Mouse (Mus musculus): ENCODE data around the gene Dap. TPM values are rescaled to one million over a fixed set of nuclear protein-coding genes. Genes with fewer than 3 reads are reported as not detected.

Gene Dap
- total and polyA plus RNA-seq, 3 experiments = 0.05 to 0.11 TPM; not detected in 1

DNA sequence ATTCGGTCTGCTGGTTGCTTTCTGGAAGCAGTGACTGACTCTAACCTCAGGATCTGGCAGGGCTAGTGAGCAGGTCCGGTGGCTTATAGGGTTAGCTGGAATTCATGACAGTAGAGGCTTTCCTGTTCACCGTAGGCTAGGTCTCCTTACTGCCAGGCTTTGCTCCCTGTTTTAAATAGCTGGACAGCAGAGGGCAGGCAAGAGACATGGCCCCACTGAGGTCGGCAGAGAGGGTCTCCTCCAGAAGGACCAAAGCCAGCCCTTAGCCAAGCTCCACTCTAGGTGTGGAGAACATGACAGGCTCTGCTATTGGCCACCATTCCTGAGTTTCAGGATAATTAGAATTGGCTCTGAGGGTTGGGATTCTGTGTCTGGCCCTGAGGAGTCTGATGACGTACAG, 60.0 kb downstream of the Dap start:
- peaks cover 3% of the 10 kb centered on the region; the same call in 1 of the 2 replicates for H3K9me3 ChIP-seq (replicated peaks)
- ATAC-seq (ENCODE audit: extremely low read depth, insufficient number of reproducible peaks, low FRiP score, poor library complexity, severe bottlenecking) = no peak
- no peak overlapping the region for H3K4me3 ChIP-seq (ENCODE audit: low read depth, low read length)
- TF ChIP-seq TAL1 (conservative IDR thresholded peaks at IDR 0.05; ENCODE audit: low read depth, low read length) (no peak), GATA1 (IDR thresholded peaks at IDR 0.05; ENCODE audit: borderline replicate concordance, low read length) (no peak), GATA2 (IDR thresholded peaks at IDR 0.05; ENCODE audit: borderline replicate concordance, low read depth, low read length) (no peak), CTCF (IDR thresholded peaks at IDR 0.05; ENCODE audit: low read depth, low read length) (no peak), POLR2AphosphoS5 (IDR thresholded peaks at IDR 0.05; ENCODE audit: insufficient replicate concordance, low read depth, low read length) (no peak)
- no peaks in the 10 kb centered on the region for H3K36me3 ChIP-seq (replicated peaks)
- DNase-seq (ENCODE audit: low spot score) = no peak
- H3K4me1 ChIP-seq (ENCODE audit: insufficient read depth, low read depth, low read length) = no peaks in the 10 kb centered on the region
- no peaks in the 10 kb centered on the region for H3K27me3 ChIP-seq (ENCODE audit: insufficient read depth, low read length)

DNA sequence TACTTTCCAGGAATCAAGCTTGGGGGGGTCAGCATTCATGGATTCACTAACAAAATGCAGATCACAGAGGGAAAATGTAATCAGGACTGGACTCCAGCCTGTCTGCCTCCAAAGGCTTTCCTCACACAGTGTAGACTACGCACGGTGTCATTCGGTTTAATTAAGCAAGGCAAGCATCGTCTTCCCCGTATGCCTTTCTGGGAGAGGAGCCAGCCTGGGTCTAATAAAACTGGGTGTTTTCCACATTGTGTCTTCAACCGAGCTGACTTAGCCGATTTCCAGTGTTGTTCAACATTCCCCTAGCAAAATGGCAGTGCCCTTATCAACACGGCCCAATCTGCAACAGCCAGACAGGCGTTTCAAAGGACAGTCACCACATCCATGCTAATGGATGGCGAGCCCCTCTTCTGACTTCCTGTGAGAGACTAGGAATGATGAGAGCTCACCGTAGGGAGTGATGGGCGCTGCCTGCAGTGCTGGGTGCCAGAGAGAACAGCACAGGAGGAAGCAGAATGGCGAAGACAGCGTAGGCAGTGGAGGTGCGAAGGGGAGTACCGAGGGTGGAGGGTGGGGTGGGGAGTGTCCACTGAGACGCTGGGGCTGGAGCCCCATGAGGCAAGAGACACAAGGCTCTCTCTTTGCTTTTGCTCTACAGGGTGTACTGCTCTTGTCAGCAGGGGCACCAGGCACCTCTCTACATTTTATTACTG, 61.0 kb downstream of the Dap start:
- no peaks in the 10 kb centered on the region for H3K27me3 ChIP-seq (ENCODE audit: insufficient read depth, low read length)
- H3K9me3 ChIP-seq (replicated peaks) = peaks cover 3% of the 10 kb centered on the region; the same call in 1 of the 2 replicates
- no peaks in the 10 kb centered on the region for H3K36me3 ChIP-seq (replicated peaks)
- ATAC-seq (ENCODE audit: extremely low read depth, insufficient number of reproducible peaks, low FRiP score, poor library complexity, severe bottlenecking) (no peak), DNase-seq (ENCODE audit: low spot score) (no peak)
- H3K4me1 ChIP-seq (ENCODE audit: insufficient read depth, low read depth, low read length) = no peaks in the 10 kb centered on the region
- H3K4me3 ChIP-seq (ENCODE audit: low read depth, low read length) = no peak overlapping the region
- no peak for TF ChIP-seq POLR2AphosphoS5 (IDR thresholded peaks at IDR 0.05; ENCODE audit: insufficient replicate concordance, low read depth, low read length)
- no peak for TF ChIP-seq CTCF (IDR thresholded peaks at IDR 0.05; ENCODE audit: low read depth, low read length)
- TF ChIP-seq GATA2 (IDR thresholded peaks at IDR 0.05; ENCODE audit: borderline replicate concordance, low read depth, low read length) = no peak
- no peak for TF ChIP-seq GATA1 (IDR thresholded peaks at IDR 0.05; ENCODE audit: borderline replicate concordance, low read length)
- no peak for TF ChIP-seq TAL1 (conservative IDR thresholded peaks at IDR 0.05; ENCODE audit: low read depth, low read length)

DNA sequence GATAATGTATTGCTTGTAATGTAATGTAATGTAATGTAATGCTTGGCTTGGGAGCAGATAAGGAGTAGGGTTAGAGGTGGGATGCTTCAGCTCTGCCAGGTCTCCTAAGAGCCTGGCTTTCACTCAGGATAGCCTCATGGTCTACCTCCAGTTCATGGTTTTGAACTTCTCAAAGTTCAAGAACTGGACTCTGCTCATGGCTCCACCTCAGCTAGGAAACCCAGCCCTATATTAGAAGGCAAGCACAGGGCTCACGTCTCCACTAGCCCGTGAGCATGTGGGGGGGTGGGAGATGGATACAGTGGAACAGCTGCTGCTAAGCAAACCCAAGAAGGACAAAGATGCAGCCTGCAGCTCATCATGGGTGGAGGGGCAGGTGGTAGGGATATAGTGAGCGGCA, 61.6 kb downstream of the Dap start:
- H3K4me1 ChIP-seq (ENCODE audit: insufficient read depth, low read depth, low read length) = no peaks in the 10 kb centered on the region
- ATAC-seq (ENCODE audit: extremely low read depth, insufficient number of reproducible peaks, low FRiP score, poor library complexity, severe bottlenecking) = no peak

DNA sequence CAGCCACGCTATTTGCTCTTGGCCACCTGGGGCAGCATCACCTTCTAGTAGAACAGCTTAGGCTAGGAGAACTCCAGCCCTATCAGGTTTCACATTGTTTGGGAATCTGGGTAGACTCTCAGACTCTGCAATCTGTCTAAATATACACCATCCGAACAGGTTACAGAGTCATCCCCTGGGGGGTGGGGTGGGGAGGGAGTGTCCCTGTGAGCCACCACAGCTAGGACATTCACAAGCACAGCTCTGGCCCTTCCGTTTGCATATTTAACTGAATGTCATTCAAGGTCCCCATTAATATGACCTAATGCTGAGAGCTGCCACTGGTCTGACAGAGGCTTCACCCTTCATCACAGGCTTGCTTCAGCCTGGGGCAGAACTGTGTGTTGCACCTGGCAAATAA, 68.5 kb downstream of the Dap start:
- 0 out of 2 replicates have a peak, but pooled peaks cover 3% of the 10 kb centered on the region for H3K27me3 ChIP-seq (ENCODE audit: insufficient read depth, low read length)
- no peak for ATAC-seq (ENCODE audit: extremely low read depth, insufficient number of reproducible peaks, low FRiP score, poor library complexity, severe bottlenecking)
- no peaks in the 10 kb centered on the region for H3K36me3 ChIP-seq (replicated peaks)
- no peak overlapping the region for H3K4me3 ChIP-seq (ENCODE audit: low read depth, low read length)
- TF ChIP-seq TAL1 (conservative IDR thresholded peaks at IDR 0.05; ENCODE audit: low read depth, low read length) (no peak), GATA1 (IDR thresholded peaks at IDR 0.05; ENCODE audit: borderline replicate concordance, low read length) (no peak), GATA2 (IDR thresholded peaks at IDR 0.05; ENCODE audit: borderline replicate concordance, low read depth, low read length) (no peak), CTCF (IDR thresholded peaks at IDR 0.05; ENCODE audit: low read depth, low read length) (no peak), POLR2AphosphoS5 (IDR thresholded peaks at IDR 0.05; ENCODE audit: insufficient replicate concordance, low read depth, low read length) (no peak)
- DNase-seq (ENCODE audit: low spot score) = no peak
- H3K9me3 ChIP-seq (replicated peaks) = no peaks in the 10 kb centered on the region
- no peaks in the 10 kb centered on the region for H3K4me1 ChIP-seq (ENCODE audit: insufficient read depth, low read depth, low read length)

More for the DNA sequence above, 61.6 kb downstream of the Dap start:
- TF ChIP-seq CTCF (IDR thresholded peaks at IDR 0.05; ENCODE audit: low read depth, low read length) = no peak
- TF ChIP-seq GATA1 (IDR thresholded peaks at IDR 0.05; ENCODE audit: borderline replicate concordance, low read length) = no peak
- TF ChIP-seq TAL1 (conservative IDR thresholded peaks at IDR 0.05; ENCODE audit: low read depth, low read length) = no peak
- TF ChIP-seq GATA2 (IDR thresholded peaks at IDR 0.05; ENCODE audit: borderline replicate concordance, low read depth, low read length) = no peak
- no peaks in the 10 kb centered on the region for H3K27me3 ChIP-seq (ENCODE audit: insufficient read depth, low read length)
- DNase-seq (ENCODE audit: low spot score) = no peak
- H3K36me3 ChIP-seq (replicated peaks) = no peaks in the 10 kb centered on the region
- H3K4me3 ChIP-seq (ENCODE audit: low read depth, low read length) = no peak overlapping the region
- peaks cover 3% of the 10 kb centered on the region; the same call in 1 of the 2 replicates for H3K9me3 ChIP-seq (replicated peaks)

DNA sequence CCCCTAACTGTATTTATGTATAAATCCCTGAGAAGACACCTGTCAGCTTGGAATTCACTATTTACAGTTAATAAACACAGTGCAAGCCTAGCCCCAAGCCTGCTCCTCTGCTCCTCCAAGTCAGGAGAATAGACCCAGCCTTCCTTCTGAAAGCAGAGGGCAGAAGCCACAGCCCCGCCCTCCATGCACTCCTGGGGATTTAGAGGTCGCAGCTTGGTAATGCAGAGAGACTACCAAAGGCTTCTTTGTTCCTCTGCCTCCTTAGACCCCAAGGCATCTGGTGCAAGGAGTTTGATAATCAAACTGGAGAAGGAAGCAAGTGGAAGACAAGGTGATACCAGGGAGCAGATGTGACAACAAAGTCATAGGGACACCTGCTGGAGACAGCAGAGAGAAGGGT, 70.2 kb downstream of the Dap start:
- ATAC-seq (ENCODE audit: extremely low read depth, insufficient number of reproducible peaks, low FRiP score, poor library complexity, severe bottlenecking) = no peak
- Histone ChIP-seq H3K4me3 (ENCODE audit: low read depth, low read length) (no peak overlapping the region), H3K27me3 (ENCODE audit: insufficient read depth, low read length) (0 out of 2 replicates have a peak, but pooled peaks cover 3% of the 10 kb centered on the region), H3K36me3 (replicated peaks) (no peaks in the 10 kb centered on the region), H3K4me1 (ENCODE audit: insufficient read depth, low read depth, low read length) (no peaks in the 10 kb centered on the region), H3K9me3 (replicated peaks) (no peaks in the 10 kb centered on the region)
- TF ChIP-seq CTCF (IDR thresholded peaks at IDR 0.05; ENCODE audit: low read depth, low read length) = no peak
- no peak for TF ChIP-seq TAL1 (conservative IDR thresholded peaks at IDR 0.05; ENCODE audit: low read depth, low read length)
- no peak for TF ChIP-seq POLR2AphosphoS5 (IDR thresholded peaks at IDR 0.05; ENCODE audit: insufficient replicate concordance, low read depth, low read length)
- no peak for TF ChIP-seq GATA2 (IDR thresholded peaks at IDR 0.05; ENCODE audit: borderline replicate concordance, low read depth, low read length)
- no peak for TF ChIP-seq GATA1 (IDR thresholded peaks at IDR 0.05; ENCODE audit: borderline replicate concordance, low read length)
- no peak for DNase-seq (ENCODE audit: low spot score)

DNA sequence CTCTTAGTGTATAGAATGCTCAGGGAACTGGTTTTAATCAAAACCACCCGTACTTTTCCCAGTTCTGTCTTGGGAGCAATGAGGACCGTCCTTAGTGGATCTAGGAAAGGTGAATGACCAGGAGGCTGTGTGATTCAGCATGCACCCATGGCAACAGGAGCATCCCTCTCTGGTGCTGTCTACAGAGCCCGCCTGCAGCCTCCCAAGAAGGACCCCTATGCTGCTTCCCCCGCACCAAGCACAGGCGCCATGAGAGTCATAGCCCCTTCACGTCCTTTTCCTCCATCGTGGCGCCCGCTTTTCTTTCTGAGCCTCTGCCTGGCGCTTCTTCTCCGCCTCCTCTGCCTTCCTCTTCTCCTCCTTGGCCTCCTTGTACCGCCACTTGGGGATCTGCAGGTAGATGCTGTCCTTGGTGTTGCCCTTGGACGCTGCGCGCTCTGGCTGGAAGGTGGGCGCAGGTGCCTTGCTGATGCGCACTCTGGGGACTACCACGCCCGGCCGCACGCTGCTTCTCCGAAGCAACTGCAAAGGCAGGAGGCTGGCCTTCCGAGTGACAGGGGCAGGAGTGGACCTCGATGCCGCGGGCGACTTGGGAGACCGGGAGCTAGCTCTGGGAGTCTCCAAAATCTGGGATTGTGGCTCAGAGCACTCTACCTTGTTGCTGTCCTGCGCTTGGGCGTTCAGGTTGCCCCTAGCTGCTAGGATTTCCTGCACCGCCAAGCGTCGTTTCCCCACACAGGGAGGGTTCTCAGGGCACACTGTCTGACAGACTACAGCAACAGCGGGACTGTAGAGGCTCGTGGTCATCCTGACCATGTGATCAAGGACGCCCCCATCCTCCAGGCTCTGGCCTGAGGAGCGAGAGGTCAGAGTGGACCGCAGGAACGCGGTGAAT, 73.0 kb downstream of the Dap start:
- H3K9me3 ChIP-seq (replicated peaks) = no peaks in the 10 kb centered on the region
- H3K36me3 ChIP-seq (replicated peaks) = no peaks in the 10 kb centered on the region
- no peak for TF ChIP-seq POLR2AphosphoS5 (IDR thresholded peaks at IDR 0.05; ENCODE audit: insufficient replicate concordance, low read depth, low read length)
- TF ChIP-seq CTCF (IDR thresholded peaks at IDR 0.05; ENCODE audit: low read depth, low read length) = no peak
- no peak for TF ChIP-seq GATA2 (IDR thresholded peaks at IDR 0.05; ENCODE audit: borderline replicate concordance, low read depth, low read length)
- no peak for TF ChIP-seq GATA1 (IDR thresholded peaks at IDR 0.05; ENCODE audit: borderline replicate concordance, low read length)
- no peak for TF ChIP-seq TAL1 (conservative IDR thresholded peaks at IDR 0.05; ENCODE audit: low read depth, low read length)
- H3K4me1 ChIP-seq (ENCODE audit: insufficient read depth, low read depth, low read length) = no peaks in the 10 kb centered on the region
- peaks cover 5% of the 10 kb centered on the region; the same call in 1 of the 2 replicates for H3K27me3 ChIP-seq (ENCODE audit: insufficient read depth, low read length)
- ATAC-seq (ENCODE audit: extremely low read depth, insufficient number of reproducible peaks, low FRiP score, poor library complexity, severe bottlenecking) (no peak), DNase-seq (ENCODE audit: low spot score) (no peak)
- H3K4me3 ChIP-seq (ENCODE audit: low read depth, low read length) = no peak overlapping the region
